Mouse (Mus musculus) forebrain, embryonic 12.5 days (tissue): ENCODE measurements around the gene Gsn. TPM values are rescaled to one million over a fixed set of nuclear protein-coding genes. Genes with fewer than 3 reads are reported as not detected.

Source experiments
- ATAC-seq: fragments of 200-750 bp; cut with Nextera tagmentation; 2 replicates; pipeline ENCODE4 v1.8.0; 2017; ENCODE audit warnings: moderate TSS enrichment; ENCODE audit not compliant: low FRiP score
- H3K27ac ChIP-seq: fragments of 300-500 bp; sonication (generic); 2 replicates; pipeline ENCODE4 v1.5.1; 2016; ENCODE audit warnings: mild to moderate bottlenecking
- H3K27me3 ChIP-seq: fragments of 300-500 bp; sonication (generic); 2 replicates; pipeline ENCODE4 v1.6.1; 2016; ENCODE audit warnings: mild to moderate bottlenecking
- H3K36me3 ChIP-seq: fragments of 300-500 bp; sonication (generic); replicated peaks from 2 replicates; pipeline ENCODE4 v1.6.1; 2016; ENCODE audit warnings: mild to moderate bottlenecking
- H3K4me1 ChIP-seq: fragments of 300-500 bp; sonication (generic); 2 replicates; pipeline ENCODE4 v1.6.1; 2016
- H3K4me2 ChIP-seq: fragments of 300-500 bp; sonication (generic); 2 replicates; pipeline ENCODE4 v1.6.1; 2016; ENCODE audit warnings: mild to moderate bottlenecking, moderate library complexity
- H3K4me3 ChIP-seq: fragments of 300-500 bp; sonication (generic); replicated peaks from 2 replicates; pipeline ENCODE4 v1.5.1; 2016; ENCODE audit warnings: mild to moderate bottlenecking
- H3K9ac ChIP-seq: fragments of 300-500 bp; sonication (generic); 2 replicates; pipeline ENCODE4 v1.6.1; 2016; ENCODE audit warnings: mild to moderate bottlenecking
- H3K9me3 ChIP-seq: fragments of 300-500 bp; sonication (generic); 2 replicates; pipeline ENCODE4 v1.6.1; 2016
- WGBS: fragments of 180-500 bp; shearing (Covaris S2); methylation state at CpG from one replicate; pipeline ENCODE4 v1.1.7; 2016; 5-methylcytosine and 5-hydroxymethylcytosine counted together
- polyA plus RNA-seq: library from polyadenylated mRNA; unstranded; fragments of >200 nt; fragmentation: Nextera tagmentation; extraction: Ambion mirVana; gene quantifications from 2 replicates; pipeline ENCODE4 v1.2.1, GENCODE M21; 2016

The Gsn gene
- polyA plus RNA-seq, 1 experiment from 2014 or later = 32.7 TPM

GRCm38 (mm10) chr2:35270531-35270984 lies 14.4 kb downstream of the Gsn start:
- Histone ChIP-seq H3K9ac (no peak overlapping the region), H3K4me1 (peaks cover 6% of the 10 kb centered on the region), H3K27me3 (peaks cover 6% of the 10 kb centered on the region; the same call in 1 of the 2 replicates), H3K36me3 (no peaks in the 10 kb centered on the region), H3K4me3 (no peak overlapping the region), H3K9me3 (no peaks in the 10 kb centered on the region), H3K4me2 (peak overlapping the region; percentile 31), H3K27ac (no peak overlapping the region)
- ATAC-seq = peak; percentile 55; the same call in 1 of the 2 replicates
- 10% methylated on average over 10 of the region's 10 CpGs for WGBS

- no peak for ATAC-seq
- WGBS = 80% methylated on average over 2 of the region's 2 CpGs
- no peaks in the 10 kb centered on the region for H3K9me3 ChIP-seq
- H3K36me3 ChIP-seq = no peaks in the 10 kb centered on the region
- H3K27ac ChIP-seq = no peak overlapping the region
- H3K4me3 ChIP-seq = no peak overlapping the region
- H3K4me1 ChIP-seq = peaks cover 6% of the 10 kb centered on the region
- no peak overlapping the region for H3K4me2 ChIP-seq
- no peak overlapping the region for H3K9ac ChIP-seq
- H3K27me3 ChIP-seq = peaks cover 6% of the 10 kb centered on the region; the same call in 1 of the 2 replicates
Measured at GRCm38 (mm10) chr2:35271817-35272216, 15.6 kb downstream of the Gsn start.

GRCm38 (mm10) chr2:35272881-35273280 lies 16.7 kb downstream of the Gsn start:
- Histone ChIP-seq H3K4me1 (peaks cover 6% of the 10 kb centered on the region), H3K9ac (no peak overlapping the region), H3K36me3 (no peaks in the 10 kb centered on the region), H3K27ac (no peak overlapping the region), H3K4me2 (no peak overlapping the region), H3K27me3 (peaks cover 6% of the 10 kb centered on the region; the same call in 1 of the 2 replicates), H3K9me3 (no peaks in the 10 kb centered on the region), H3K4me3 (no peak overlapping the region)
- 87% methylated on average over 6 of the region's 6 CpGs for WGBS
- ATAC-seq = no peak

- H3K36me3 ChIP-seq = no peaks in the 10 kb centered on the region
- H3K27me3 ChIP-seq = peaks cover 6% of the 10 kb centered on the region; the same call in 1 of the 2 replicates
- H3K27ac ChIP-seq = no peak overlapping the region
- H3K4me3 ChIP-seq = no peak overlapping the region
- H3K9ac ChIP-seq = no peak overlapping the region
- H3K9me3 ChIP-seq = no peaks in the 10 kb centered on the region
- no peak overlapping the region for H3K4me2 ChIP-seq
- WGBS = 47% methylated on average over 2 of the region's 2 CpGs
- H3K4me1 ChIP-seq = peaks cover 6% of the 10 kb centered on the region
- ATAC-seq = no peak
Measured at GRCm38 (mm10) chr2:35273536-35273935, 17.4 kb downstream of the Gsn start.

- Histone ChIP-seq H3K4me2 (no peak overlapping the region), H3K4me1 (peaks cover 7% of the 10 kb centered on the region), H3K9ac (no peak overlapping the region), H3K27me3 (peaks cover 26% of the 10 kb centered on the region), H3K4me3 (no peak overlapping the region), H3K27ac (no peak overlapping the region), H3K36me3 (no peaks in the 10 kb centered on the region), H3K9me3 (no peaks in the 10 kb centered on the region)
- WGBS = 78% methylated on average over 3 of the region's 3 CpGs
- ATAC-seq = no peak
Measured at GRCm38 (mm10) chr2:35277686-35278085, 21.5 kb downstream of the Gsn start.

GRCm38 (mm10) chr2:35278371-35279210 lies 22.4 kb downstream of the Gsn start:
- WGBS = 83% methylated on average over 6 of the region's 7 CpGs
- H3K4me1 ChIP-seq = peaks cover 8% of the 10 kb centered on the region
- no peaks in the 10 kb centered on the region for H3K36me3 ChIP-seq
- no peak for ATAC-seq
- no peaks in the 10 kb centered on the region for H3K9me3 ChIP-seq
- H3K27me3 ChIP-seq = peaks cover 35% of the 10 kb centered on the region
- H3K9ac ChIP-seq = no peak overlapping the region
- H3K4me3 ChIP-seq = no peak overlapping the region
- H3K4me2 ChIP-seq = no peak overlapping the region
- H3K27ac ChIP-seq = no peak overlapping the region

- Histone ChIP-seq H3K4me2 (no peak overlapping the region), H3K27me3 (peaks cover 46% of the 10 kb centered on the region), H3K9me3 (no peaks in the 10 kb centered on the region), H3K9ac (no peak overlapping the region), H3K4me3 (no peak overlapping the region), H3K4me1 (peaks cover 8% of the 10 kb centered on the region), H3K36me3 (no peaks in the 10 kb centered on the region), H3K27ac (no peak overlapping the region)
- 74% methylated on average over 3 of the region's 3 CpGs for WGBS
- ATAC-seq = no peak
Measured at GRCm38 (mm10) chr2:35280001-35280400, 23.8 kb downstream of the Gsn start.

GRCm38 (mm10) chr2:35282214-35282613 lies 26.0 kb downstream of the Gsn start:
- Histone ChIP-seq H3K4me3 (peak overlapping the region; percentile 32), H3K36me3 (no peaks in the 10 kb centered on the region), H3K27me3 (peaks cover 47% of the 10 kb centered on the region), H3K27ac (no peak overlapping the region), H3K9me3 (no peaks in the 10 kb centered on the region), H3K4me1 (peaks cover 8% of the 10 kb centered on the region), H3K9ac (peak overlapping the region; percentile 45), H3K4me2 (peak overlapping the region; percentile 53)
- WGBS = 2% methylated on average over 32 of the region's 32 CpGs
- ATAC-seq = 0 out of 2 replicates have a peak, but pooled peaks have one; percentile 33

- Histone ChIP-seq H3K9ac (no peak overlapping the region), H3K27ac (no peak overlapping the region), H3K36me3 (no peaks in the 10 kb centered on the region), H3K9me3 (no peaks in the 10 kb centered on the region), H3K4me1 (peaks cover 8% of the 10 kb centered on the region), H3K4me2 (no peak overlapping the region), H3K4me3 (no peak overlapping the region), H3K27me3 (peaks cover 48% of the 10 kb centered on the region)
- WGBS = 91% methylated on average over 4 of the region's 4 CpGs
- ATAC-seq = no peak
Measured at GRCm38 (mm10) chr2:35283997-35284396, 27.8 kb downstream of the Gsn start.

- no peak for ATAC-seq
- WGBS = 80% methylated on average over 5 of the region's 5 CpGs
- H3K27ac ChIP-seq = no peak overlapping the region
- H3K4me3 ChIP-seq = no peak overlapping the region
- H3K4me1 ChIP-seq = peaks cover 8% of the 10 kb centered on the region
- H3K9ac ChIP-seq = no peak overlapping the region
- H3K27me3 ChIP-seq = peaks cover 43% of the 10 kb centered on the region
- no peaks in the 10 kb centered on the region for H3K36me3 ChIP-seq
- H3K9me3 ChIP-seq = no peaks in the 10 kb centered on the region
- no peak overlapping the region for H3K4me2 ChIP-seq
Measured at GRCm38 (mm10) chr2:35285209-35285608, 29.0 kb downstream of the Gsn start.

GRCm38 (mm10) chr2:35287017-35287620 lies 30.9 kb downstream of the Gsn start:
- Histone ChIP-seq H3K36me3 (no peaks in the 10 kb centered on the region), H3K27me3 (peaks cover 27% of the 10 kb centered on the region), H3K4me1 (peaks cover 7% of the 10 kb centered on the region), H3K9me3 (no peaks in the 10 kb centered on the region), H3K4me3 (no peak overlapping the region), H3K9ac (no peak overlapping the region), H3K4me2 (no peak overlapping the region), H3K27ac (no peak overlapping the region)
- whole genome bisulfite sequencing = 83% methylated on average over 12 of the region's 12 CpGs
- no peak for ATAC-seq

- ATAC-seq = 0 out of 2 replicates have a peak, but pooled peaks have one; percentile 20
- Histone ChIP-seq H3K4me2 (no peak overlapping the region), H3K9me3 (no peaks in the 10 kb centered on the region), H3K9ac (no peak overlapping the region), H3K27me3 (peaks cover 9% of the 10 kb centered on the region; the same call in 1 of the 2 replicates), H3K36me3 (no peaks in the 10 kb centered on the region), H3K4me1 (no peaks in the 10 kb centered on the region), H3K4me3 (no peak overlapping the region), H3K27ac (no peak overlapping the region)
- WGBS = 45% methylated on average over 13 of the region's 13 CpGs
Measured at GRCm38 (mm10) chr2:35288758-35289635, 32.8 kb downstream of the Gsn start.
